Mouse (Mus musculus): ENCODE measurements around the gene Ubtf. TPM values are rescaled to one million over a fixed set of nuclear protein-coding genes. Genes with fewer than 3 reads are reported as not detected.

The Ubtf gene
- polyA plus RNA-seq, 1 experiment, result 59.7 TPM

DNA sequence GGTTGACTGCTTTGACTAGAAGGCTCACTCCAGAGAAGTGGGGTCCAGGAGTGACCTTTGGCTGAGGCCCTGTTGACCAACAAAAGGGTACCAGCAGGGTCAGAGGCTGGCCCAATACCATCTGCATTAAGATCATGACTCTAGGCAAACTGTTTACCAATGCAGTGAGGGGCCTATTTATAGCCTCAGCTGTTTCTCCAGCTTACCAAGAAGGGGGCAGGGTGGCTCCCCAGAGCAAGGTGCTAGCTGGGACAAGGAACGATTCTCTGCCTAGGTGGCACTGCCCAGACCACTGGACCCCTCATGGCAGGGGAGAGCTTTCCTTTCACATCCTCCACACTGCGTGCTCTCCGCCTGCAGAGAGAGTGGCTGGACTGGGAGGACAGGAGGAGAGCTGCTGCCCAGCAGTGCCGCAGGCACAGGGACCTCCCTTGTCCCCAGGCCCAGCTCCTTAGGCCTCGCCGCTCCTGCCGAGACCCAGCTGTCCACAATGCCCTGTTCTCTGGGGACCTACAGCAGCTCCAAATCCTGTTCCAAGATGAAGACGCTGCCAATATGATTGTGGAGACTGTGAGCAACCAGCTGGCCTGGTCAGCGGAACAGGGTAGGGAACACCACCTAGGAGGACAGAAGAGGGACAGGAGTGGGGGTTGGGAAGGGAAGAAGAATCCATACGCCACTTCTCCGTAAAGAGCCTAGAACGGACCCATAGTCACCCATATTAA lies 50.9 kb downstream of the Ubtf start, which contains the start of gene Asb16:
Gene Asb16 (plus strand): TSS at position 224 of the 725 bp plus-strand sequence.
- TF ChIP-seq CTCF (IDR thresholded peaks at IDR 0.05; ENCODE audit: low read depth, low read length), result no peak
- TF ChIP-seq POLR2A (IDR thresholded peaks at IDR 0.05; ENCODE audit: borderline replicate concordance, low read depth, low read length), result no peak
- H3K4me3 ChIP-seq (ENCODE audit: insufficient read depth, low read length), result no peak within 1 kb of the TSS
- H3K4me1 ChIP-seq (ENCODE audit: control insufficient read depth, insufficient read depth, low read length), result peaks cover 6% of the 10 kb centered on the region
- no peak within 1 kb of the TSS for H3K27ac ChIP-seq (ENCODE audit: insufficient read depth, low read depth, low read length)

DNA sequence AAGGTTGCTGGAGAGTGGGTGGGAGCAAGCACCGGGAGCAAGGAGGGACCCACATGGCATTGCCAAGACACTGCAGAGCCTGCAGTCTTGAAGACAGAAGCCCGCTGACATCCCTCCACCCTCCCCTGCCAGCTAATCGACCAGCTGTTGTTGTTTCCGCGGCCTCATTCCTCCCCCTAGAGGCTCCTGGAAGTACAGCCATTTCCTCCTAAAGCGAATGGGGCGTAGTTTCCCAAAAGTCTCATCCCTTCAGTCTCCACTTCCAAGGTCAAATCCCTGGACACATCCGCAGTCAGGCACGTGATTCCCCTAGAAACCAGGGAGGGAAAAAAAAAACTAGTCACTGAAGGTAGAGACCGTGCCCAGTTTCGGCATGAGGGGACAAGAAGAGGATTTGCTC lies 52.1 kb downstream of the Ubtf start:
- TF ChIP-seq POLR2A (IDR thresholded peaks at IDR 0.05; ENCODE audit: borderline replicate concordance, low read depth, low read length) (no peak), CTCF (IDR thresholded peaks at IDR 0.05; ENCODE audit: low read depth, low read length) (peak; percentile 27; the same call in 1 of the 2 replicates)
- peaks cover 6% of the 10 kb centered on the region for H3K4me1 ChIP-seq (ENCODE audit: control insufficient read depth, insufficient read depth, low read length)
- H3K4me3 ChIP-seq (ENCODE audit: insufficient read depth, low read length), result no peak overlapping the region
- H3K27ac ChIP-seq (ENCODE audit: insufficient read depth, low read depth, low read length), result no peak overlapping the region

DNA sequence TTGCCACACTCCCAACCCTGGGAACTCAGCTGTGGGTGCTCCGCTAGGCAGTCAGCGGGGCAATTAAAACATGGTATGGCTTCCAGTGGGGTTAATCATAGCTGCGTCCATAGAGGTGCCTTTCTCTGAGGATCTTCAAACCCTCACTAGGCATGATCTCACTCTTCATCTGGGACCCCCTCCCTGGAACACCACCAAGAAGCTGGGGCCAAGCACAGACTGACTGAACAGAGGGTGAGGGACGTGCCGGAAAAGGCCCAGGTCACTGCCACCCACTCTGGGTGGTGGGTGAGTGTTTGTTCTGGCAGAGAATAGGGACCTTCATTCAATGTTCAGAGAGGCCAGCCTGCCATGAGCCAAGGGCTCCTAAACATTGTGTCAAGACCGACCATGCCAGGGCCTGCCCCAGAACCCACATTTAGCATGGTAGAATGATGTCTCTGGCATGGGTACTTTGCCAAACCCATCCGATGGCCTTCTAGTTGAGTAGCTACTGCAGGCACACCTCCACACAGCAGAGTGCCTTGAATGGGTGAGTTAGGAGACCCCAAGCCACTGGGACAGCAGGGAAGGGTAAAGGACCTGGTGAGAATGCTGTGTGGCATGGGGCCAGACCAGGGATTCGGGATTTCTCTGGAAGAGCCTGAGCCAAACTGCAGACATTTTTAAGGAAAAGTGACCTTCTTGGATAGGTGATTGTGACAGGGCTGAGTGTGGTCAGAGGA lies 52.7 kb downstream of the Ubtf start:
- no peak for TF ChIP-seq POLR2A (IDR thresholded peaks at IDR 0.05; ENCODE audit: borderline replicate concordance, low read depth, low read length)
- no peak for TF ChIP-seq CTCF (IDR thresholded peaks at IDR 0.05; ENCODE audit: low read depth, low read length)
- Histone ChIP-seq H3K4me3 (ENCODE audit: insufficient read depth, low read length) (no peak overlapping the region), H3K4me1 (ENCODE audit: control insufficient read depth, insufficient read depth, low read length) (peaks cover 6% of the 10 kb centered on the region), H3K27ac (ENCODE audit: insufficient read depth, low read depth, low read length) (no peak overlapping the region)

DNA sequence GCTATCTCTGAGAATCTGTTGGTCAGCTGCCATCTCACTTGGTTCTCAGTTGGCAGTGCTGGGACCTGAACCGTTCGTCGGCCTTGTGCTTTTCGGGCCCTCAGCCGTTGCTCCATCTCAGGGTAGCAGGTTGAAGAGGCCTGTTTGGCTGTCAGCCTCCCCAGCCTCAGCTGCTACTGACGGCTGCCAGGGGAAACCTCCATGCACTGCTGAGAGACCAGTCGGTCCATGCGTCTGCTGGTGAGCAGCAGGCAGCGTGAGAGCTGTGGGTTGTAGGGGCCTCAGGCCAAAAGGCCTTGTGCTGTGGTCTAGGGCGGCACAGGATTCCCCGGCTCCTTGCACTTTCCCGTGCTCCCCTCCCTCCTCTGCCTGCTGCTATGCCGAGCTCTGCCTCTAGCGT lies 53.7 kb downstream of the Ubtf start:
- Histone ChIP-seq H3K27ac (ENCODE audit: insufficient read depth, low read depth, low read length) (no peak overlapping the region), H3K4me3 (ENCODE audit: insufficient read depth, low read length) (no peak overlapping the region), H3K4me1 (ENCODE audit: control insufficient read depth, insufficient read depth, low read length) (peaks cover 6% of the 10 kb centered on the region)
- no peak for TF ChIP-seq POLR2A (IDR thresholded peaks at IDR 0.05; ENCODE audit: borderline replicate concordance, low read depth, low read length)
- no peak for TF ChIP-seq CTCF (IDR thresholded peaks at IDR 0.05; ENCODE audit: low read depth, low read length)

DNA sequence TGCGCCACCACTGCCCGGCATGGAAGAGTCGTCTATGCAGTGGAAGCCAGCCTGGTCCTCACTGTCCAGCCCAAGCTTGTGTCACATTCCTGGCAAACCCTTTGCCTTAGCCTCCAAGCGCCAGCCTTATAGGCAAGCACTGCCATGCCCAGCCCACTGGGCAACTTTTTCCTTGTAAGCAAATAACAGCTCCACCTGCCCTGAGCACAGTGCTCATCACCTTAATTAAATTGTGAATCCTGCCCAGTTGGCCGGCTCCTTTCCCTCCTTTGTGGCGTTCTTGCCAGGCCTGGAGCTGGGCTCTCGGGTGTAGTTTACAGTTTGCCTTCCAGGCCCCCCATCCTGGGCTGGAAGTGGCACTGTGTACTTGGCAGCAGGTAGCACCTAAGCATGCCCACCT lies 56.3 kb downstream of the Ubtf start:
- H3K4me1 ChIP-seq (ENCODE audit: control insufficient read depth, insufficient read depth, low read length), result peaks cover 4% of the 10 kb centered on the region
- TF ChIP-seq POLR2A (IDR thresholded peaks at IDR 0.05; ENCODE audit: borderline replicate concordance, low read depth, low read length), result no peak
- TF ChIP-seq CTCF (IDR thresholded peaks at IDR 0.05; ENCODE audit: low read depth, low read length), result no peak
- no peak overlapping the region for H3K27ac ChIP-seq (ENCODE audit: insufficient read depth, low read depth, low read length)
- H3K4me3 ChIP-seq (ENCODE audit: insufficient read depth, low read length), result no peak overlapping the region

DNA sequence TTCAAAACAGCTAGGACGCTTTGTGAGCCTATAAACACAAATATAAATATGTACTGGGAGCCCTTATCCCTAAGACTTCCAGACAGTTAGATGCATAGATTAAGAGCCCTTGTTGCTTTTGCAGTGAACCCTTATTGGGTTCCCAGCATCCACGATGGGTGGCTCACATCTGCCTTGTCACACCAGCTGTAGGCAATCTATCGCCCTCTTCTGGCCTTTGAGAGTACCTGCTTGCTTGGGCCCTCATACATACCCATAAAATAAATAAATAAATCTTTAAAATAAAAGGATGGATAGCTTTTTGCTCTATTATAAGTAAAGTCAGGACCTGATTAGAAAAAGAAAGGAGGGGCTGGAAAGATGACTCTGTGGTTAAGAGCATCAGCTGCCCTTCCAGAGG lies 61.0 kb downstream of the Ubtf start:
- H3K4me1 ChIP-seq (ENCODE audit: control insufficient read depth, insufficient read depth, low read length), result no peaks in the 10 kb centered on the region
- TF ChIP-seq POLR2A (IDR thresholded peaks at IDR 0.05; ENCODE audit: borderline replicate concordance, low read depth, low read length) (no peak), CTCF (IDR thresholded peaks at IDR 0.05; ENCODE audit: low read depth, low read length) (no peak)
- no peak overlapping the region for H3K4me3 ChIP-seq (ENCODE audit: insufficient read depth, low read length)
- H3K27ac ChIP-seq (ENCODE audit: insufficient read depth, low read depth, low read length), result no peak overlapping the region

DNA sequence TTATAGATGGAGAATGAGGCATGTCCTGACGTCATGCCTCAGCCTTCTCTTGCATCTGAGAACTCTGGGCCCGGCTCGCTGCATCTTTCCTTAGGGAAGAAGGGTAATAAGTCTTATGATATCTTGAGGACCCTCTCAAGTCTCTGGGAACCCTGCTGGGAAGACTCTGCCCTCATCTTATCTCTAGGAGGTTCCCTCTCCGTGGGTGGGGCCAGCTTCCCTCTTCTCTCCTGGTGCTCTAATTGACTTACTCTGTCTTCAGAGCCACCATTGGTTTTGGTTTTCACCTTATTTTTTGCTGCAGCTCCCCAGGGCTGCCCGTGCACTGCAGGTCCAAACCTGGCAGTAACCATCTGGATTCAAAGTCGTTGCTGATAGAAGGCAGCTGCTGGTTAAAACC lies 61.4 kb downstream of the Ubtf start:
- TF ChIP-seq POLR2A (IDR thresholded peaks at IDR 0.05; ENCODE audit: borderline replicate concordance, low read depth, low read length) (no peak), CTCF (IDR thresholded peaks at IDR 0.05; ENCODE audit: low read depth, low read length) (no peak)
- H3K4me3 ChIP-seq (ENCODE audit: insufficient read depth, low read length), result no peak overlapping the region
- no peaks in the 10 kb centered on the region for H3K4me1 ChIP-seq (ENCODE audit: control insufficient read depth, insufficient read depth, low read length)
- no peak overlapping the region for H3K27ac ChIP-seq (ENCODE audit: insufficient read depth, low read depth, low read length)

DNA sequence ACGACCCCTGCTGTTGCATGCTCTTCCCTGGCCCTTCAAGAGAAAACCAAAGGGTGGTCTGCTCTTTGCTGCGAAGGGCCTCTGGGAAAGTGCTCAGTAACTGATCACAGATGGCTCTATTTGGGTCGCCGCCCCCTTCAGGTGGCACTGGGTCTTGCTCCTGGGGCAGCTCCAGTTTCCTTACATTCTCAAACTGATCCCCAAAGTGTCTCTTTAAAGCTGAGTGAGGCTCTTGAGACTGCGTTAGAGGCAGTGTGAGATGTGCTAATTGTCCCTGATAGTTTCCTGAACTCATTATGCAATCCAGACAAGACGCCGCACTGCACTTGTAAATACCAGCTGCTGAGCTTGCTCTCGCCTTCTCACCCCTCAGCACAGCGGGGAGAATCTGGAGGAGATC lies 62.0 kb downstream of the Ubtf start:
- Histone ChIP-seq H3K27ac (ENCODE audit: insufficient read depth, low read depth, low read length) (no peak overlapping the region), H3K4me1 (ENCODE audit: control insufficient read depth, insufficient read depth, low read length) (no peaks in the 10 kb centered on the region), H3K4me3 (ENCODE audit: insufficient read depth, low read length) (no peak overlapping the region)
- TF ChIP-seq CTCF (IDR thresholded peaks at IDR 0.05; ENCODE audit: low read depth, low read length) (0 out of 2 replicates have a peak, but pooled peaks have one; percentile 13), POLR2A (IDR thresholded peaks at IDR 0.05; ENCODE audit: borderline replicate concordance, low read depth, low read length) (no peak)

Other genes with a start within 250 kb of the Ubtf start
- not detected in 2 replicates for gene Mpp2, start 231.2 kb downstream of the Ubtf start, polyA plus RNA-seq (2012; ENCODE audit: insufficient read depth, insufficient read length, missing spikeins)
- gene Ppy, start 218.4 kb downstream of the Ubtf start, polyA plus RNA-seq (2012; ENCODE audit: insufficient read depth, insufficient read length, missing spikeins), result not detected in 2 replicates
- not detected in 2 replicates for gene Pyy, start 211.9 kb downstream of the Ubtf start, polyA plus RNA-seq (2012; ENCODE audit: insufficient read depth, insufficient read length, missing spikeins)
- gene Nags, start 174.2 kb downstream of the Ubtf start, polyA plus RNA-seq (2012; ENCODE audit: insufficient read depth, insufficient read length, missing spikeins), result not detected in 2 replicates
- 10.0 and 10.4 TPM in 2 replicates for gene Tmem101, start 163.3 kb downstream of the Ubtf start, polyA plus RNA-seq (2012; ENCODE audit: insufficient read depth, insufficient read length, missing spikeins)
- 43.3 and 47.7 TPM in 2 replicates for gene Lsm12, start 134.4 kb downstream of the Ubtf start, polyA plus RNA-seq (2012; ENCODE audit: insufficient read depth, insufficient read length, missing spikeins)
- gene G6pc3, start 130.1 kb downstream of the Ubtf start, polyA plus RNA-seq (2012; ENCODE audit: insufficient read depth, insufficient read length, missing spikeins), result 20.1 and 28.3 TPM in 2 replicates
- gene Hdac5, start 89.6 kb downstream of the Ubtf start, polyA plus RNA-seq (2012; ENCODE audit: insufficient read depth, insufficient read length, missing spikeins), result 96.3 and 116 TPM in 2 replicates
- gene BC030867, start 70.9 kb downstream of the Ubtf start, polyA plus RNA-seq (2012; ENCODE audit: insufficient read depth, insufficient read length, missing spikeins), result 6.3 and 7.2 TPM in 2 replicates
- gene Asb16, start 51.0 kb downstream of the Ubtf start, polyA plus RNA-seq (2012; ENCODE audit: insufficient read depth, insufficient read length, missing spikeins), result not detected in 2 replicates
- gene Tmub2, start 34.8 kb downstream of the Ubtf start, polyA plus RNA-seq (2012; ENCODE audit: insufficient read depth, insufficient read length, missing spikeins), result 50.6 and 62.2 TPM in 2 replicates
- gene Atxn7l3, start 23.1 kb downstream of the Ubtf start, polyA plus RNA-seq (2012; ENCODE audit: insufficient read depth, insufficient read length, missing spikeins), result 32.9 and 39.8 TPM in 2 replicates
- not detected in 2 replicates for gene Slc4a1, start 46.5 kb upstream of the Ubtf start, polyA plus RNA-seq (2012; ENCODE audit: insufficient read depth, insufficient read length, missing spikeins)
- not detected in 2 replicates for gene Rundc3a, start 73.7 kb upstream of the Ubtf start, polyA plus RNA-seq (2012; ENCODE audit: insufficient read depth, insufficient read length, missing spikeins)
- 133 and 173 TPM in 2 replicates for gene Slc25a39, start 88.2 kb upstream of the Ubtf start, polyA plus RNA-seq (2012; ENCODE audit: insufficient read depth, insufficient read length, missing spikeins)
- gene Grn, start 110.6 kb upstream of the Ubtf start, polyA plus RNA-seq (2012; ENCODE audit: insufficient read depth, insufficient read length, missing spikeins), result 1,924 and 2,101 TPM in 2 replicates
- not detected in 2 replicates for gene Fam171a2, start 127.9 kb upstream of the Ubtf start, polyA plus RNA-seq (2012; ENCODE audit: insufficient read depth, insufficient read length, missing spikeins)
- gene Itga2b, start 150.4 kb upstream of the Ubtf start, polyA plus RNA-seq (2012; ENCODE audit: insufficient read depth, insufficient read length, missing spikeins), result 2.3 and 2.5 TPM in 2 replicates
- 26.8 and 28.4 TPM in 2 replicates for gene Gpatch8, start 236.7 kb upstream of the Ubtf start, polyA plus RNA-seq (2012; ENCODE audit: insufficient read depth, insufficient read length, missing spikeins)